Mouse (Mus musculus) lung, postnatal 0 days (tissue): ENCODE measurements around the gene Snrpd3.

Experiments
- CTCF ChIP-seq: IDR thresholded peaks from 2 replicates; pipeline ENCODE4 v1.5.1; 2016; ENCODE audit warnings: antibody characterized with exemption, mild to moderate bottlenecking
- EP300 ChIP-seq: IDR thresholded peaks from 2 replicates; pipeline ENCODE4 v1.6.1; 2016; ENCODE audit warnings: antibody characterized with exemption, mild to moderate bottlenecking, control low read depth

DNA sequence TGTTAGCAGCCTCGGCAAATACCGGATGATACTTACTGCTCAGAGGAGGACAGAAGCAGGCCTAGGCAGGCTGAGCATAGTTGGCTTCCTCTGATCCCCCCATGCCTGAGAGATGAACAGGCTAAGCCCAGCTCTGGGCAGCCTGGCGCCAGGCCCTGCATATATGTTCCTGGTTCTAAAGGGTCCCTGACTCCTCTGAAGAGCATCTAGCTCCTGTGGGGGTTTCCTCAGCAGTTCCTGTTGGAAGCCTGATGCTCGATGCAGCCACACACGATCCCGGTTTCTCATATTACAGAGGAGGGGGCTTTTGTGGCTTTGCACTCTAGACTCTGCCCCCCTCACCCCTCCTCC, 43.2 kb downstream of the Snrpd3 start:
- TF ChIP-seq CTCF (no peak), EP300 (no peak)
